Mouse (Mus musculus): ENCODE data around the gene Hacd1. TPM values are rescaled to one million over a fixed set of nuclear protein-coding genes. Genes with fewer than 3 reads are reported as not detected.

Hacd1 gene
- polyA plus RNA-seq, 1 experiment from 2014 or later = 102 TPM

- H3K9me3 ChIP-seq (replicated peaks) = no peaks in the 10 kb centered on the region
- no peaks in the 10 kb centered on the region for H3K27me3 ChIP-seq (replicated peaks)
- no peak overlapping the region for H3K27ac ChIP-seq (replicated peaks)
- H3K9ac ChIP-seq (replicated peaks) = no peak overlapping the region
- no peak overlapping the region for H3K4me2 ChIP-seq
- whole genome bisulfite sequencing = 74% methylated on average over 4 of the region's 4 CpGs
- ATAC-seq (ENCODE audit: low FRiP score) = no peak
- H3K36me3 ChIP-seq = no peaks in the 10 kb centered on the region
- H3K4me3 ChIP-seq (replicated peaks) = no peak overlapping the region
- no peaks in the 10 kb centered on the region for H3K4me1 ChIP-seq
These were observed 247.9 kb downstream of the Hacd1 start for GRCm38 (mm10) chr2:13808008-13808407.

- Histone ChIP-seq H3K4me2 (no peak overlapping the region), H3K27me3 (replicated peaks) (no peaks in the 10 kb centered on the region), H3K4me3 (replicated peaks) (no peak overlapping the region), H3K27ac (replicated peaks) (no peak overlapping the region), H3K9me3 (replicated peaks) (no peaks in the 10 kb centered on the region), H3K36me3 (no peaks in the 10 kb centered on the region), H3K4me1 (no peaks in the 10 kb centered on the region), H3K9ac (replicated peaks) (no peak overlapping the region)
- 90% methylated on average over 3 of the region's 3 CpGs for WGBS
- no peak for ATAC-seq (ENCODE audit: low FRiP score)
These were observed 249.8 kb downstream of the Hacd1 start for GRCm38 (mm10) chr2:13806120-13806519.

GRCm38 (mm10) chr2:13800639-13801038, 255.3 kb downstream of the Hacd1 start:
- Histone ChIP-seq H3K9me3 (replicated peaks) (no peaks in the 10 kb centered on the region), H3K9ac (replicated peaks) (no peak overlapping the region), H3K36me3 (no peaks in the 10 kb centered on the region), H3K27ac (replicated peaks) (no peak overlapping the region), H3K4me2 (no peak overlapping the region), H3K4me1 (no peaks in the 10 kb centered on the region), H3K4me3 (replicated peaks) (no peak overlapping the region), H3K27me3 (replicated peaks) (0 out of 2 replicates have a peak, but pooled peaks cover 1% of the 10 kb centered on the region)
- no peak for ATAC-seq (ENCODE audit: low FRiP score)
- WGBS = 92% methylated on average over 2 of the region's 2 CpGs

Other genes with a start within 250 kb of the Hacd1 start
- gene Stam, start 18.0 kb upstream of the Hacd1 start, polyA plus RNA-seq (2015; fragmentation: Nextera tagmentation; extraction: Ambion mirVana) = 120 and 128 TPM in 2 replicates
- 0.09 and 1.4 TPM in 2 replicates for gene Tmem236, start 118.4 kb upstream of the Hacd1 start, polyA plus RNA-seq (2015; fragmentation: Nextera tagmentation; extraction: Ambion mirVana)
- 4.2 and 4.5 TPM in 2 replicates for gene Mrc1, start 173.3 kb upstream of the Hacd1 start, polyA plus RNA-seq (2015; fragmentation: Nextera tagmentation; extraction: Ambion mirVana)